Mouse (Mus musculus) heart, adult 2 months (tissue): ENCODE data around the gene 1500015O10Rik. TPM values are rescaled to one million over a fixed set of nuclear protein-coding genes. Genes with fewer than 3 reads are reported as not detected.

ENCODE experiments used
- DNase-seq, 2 experiments: peaks; one replicate each; pipeline ENCODE4 v3.0.0; 2021
- H3K27ac ChIP-seq: fragments of 200-600 bp; 2 replicates; pipeline ENCODE4 v1.8.1; 2022
- H3K27me3 ChIP-seq: fragments of 200-500 bp; 2 replicates; pipeline ENCODE4 v1.6.1; 2012; ENCODE audit warnings: mild to moderate bottlenecking, low read length, inconsistent platforms, mixed read lengths; ENCODE audit not compliant: control insufficient read depth, insufficient read depth
- H3K36me3 ChIP-seq: fragments of 200-500 bp; 2 replicates; pipeline ENCODE4 v1.6.1; 2012; ENCODE audit warnings: low read length, inconsistent platforms; ENCODE audit not compliant: control insufficient read depth, insufficient read depth
- H3K4me1 ChIP-seq: fragments of 200-500 bp; 2 replicates; pipeline ENCODE4 v1.6.1; 2011; ENCODE audit warnings: low read length; ENCODE audit not compliant: control insufficient read depth, insufficient read depth
- H3K4me3 ChIP-seq: fragments of 200-600 bp; 2 replicates; pipeline ENCODE4 v1.8.1; 2022
- H3K79me2 ChIP-seq: fragments of 200-500 bp; replicated peaks from 2 replicates; pipeline ENCODE4 v1.6.1; 2012; ENCODE audit warnings: mild to moderate bottlenecking, inconsistent platforms, low read length, moderate library complexity, mixed read lengths; ENCODE audit not compliant: control insufficient read depth, insufficient read depth
- H3K9ac ChIP-seq: fragments of 200-500 bp; 2 replicates; pipeline ENCODE4 v1.6.1; 2012; ENCODE audit warnings: low read depth, mild to moderate bottlenecking, control low read depth, inconsistent platforms, low read length, mixed read lengths
- CTCF ChIP-seq: fragments of 200-600 bp; IDR thresholded peaks from 2 replicates; pipeline ENCODE4 v1.8.1; 2022; ENCODE audit warnings: antibody characterized with exemption, mild to moderate bottlenecking, moderate library complexity
- EP300 ChIP-seq: fragments of 200-500 bp; IDR thresholded peaks from 2 replicates; pipeline ENCODE4 v1.6.1; 2011; ENCODE audit warnings: low read depth, low read length, control low read depth; ENCODE audit not compliant: insufficient read depth
- POLR2A ChIP-seq: fragments of 200-500 bp; IDR thresholded peaks from 2 replicates; pipeline ENCODE4 v1.6.1; 2011; ENCODE audit warnings: mild to moderate bottlenecking, low read depth, low read length, control low read depth; ENCODE audit not compliant: insufficient read depth
- WGBS: fragments of 180-500 bp; shearing (Covaris S2); methylation state at CpG from one replicate; pipeline ENCODE4 v1.1.7; 2018; 5-methylcytosine and 5-hydroxymethylcytosine counted together
- intact Hi-C: fragments of 180-260 bp; cut with DNase I; formaldehyde crosslinking; loops from one replicate; pipeline ENCODE4 v1.15.1; 2025
- polyA plus RNA-seq: library from polyadenylated mRNA; depleted of rRNA; stranded (reverse); fragments of >200 nt; gene quantifications from 2 replicates; pipeline ENCODE4 v1.2.3, GENCODE M21; 2012
- total RNA-seq, 2 experiments: library from RNA; stranded (reverse); gene quantifications; 2 replicates each; pipeline ENCODE4 v1.2.3; 2021

The 1500015O10Rik gene
- total and polyA plus RNA-seq, 3 experiments, result 1.9 to 4.2 (median 2.5) TPM

GRCm38 (mm10) chr1:43698577-43699000 lies 31.8 kb upstream of the 1500015O10Rik start:
- DNase-seq, result peak; percentile 37 to 71
- H3K79me2 ChIP-seq, result no peaks in the 10 kb centered on the region
- no peak overlapping the region for H3K9ac ChIP-seq
- H3K4me3 ChIP-seq, result no peak overlapping the region
- H3K36me3 ChIP-seq, result peaks cover 2% of the 10 kb centered on the region; the same call in 1 of the 2 replicates
- H3K4me1 ChIP-seq, result peaks cover 15% of the 10 kb centered on the region
- 6% methylated on average over 4 of the region's 4 CpGs for WGBS
- TF ChIP-seq CTCF (no peak), POLR2A (no peak), EP300 (no peak)
- peak overlapping the region; percentile 18; the same call in 1 of the 2 replicates for H3K27ac ChIP-seq
- H3K27me3 ChIP-seq, result no peaks in the 10 kb centered on the region
- intact Hi-C loops, result no loop called here

DNA sequence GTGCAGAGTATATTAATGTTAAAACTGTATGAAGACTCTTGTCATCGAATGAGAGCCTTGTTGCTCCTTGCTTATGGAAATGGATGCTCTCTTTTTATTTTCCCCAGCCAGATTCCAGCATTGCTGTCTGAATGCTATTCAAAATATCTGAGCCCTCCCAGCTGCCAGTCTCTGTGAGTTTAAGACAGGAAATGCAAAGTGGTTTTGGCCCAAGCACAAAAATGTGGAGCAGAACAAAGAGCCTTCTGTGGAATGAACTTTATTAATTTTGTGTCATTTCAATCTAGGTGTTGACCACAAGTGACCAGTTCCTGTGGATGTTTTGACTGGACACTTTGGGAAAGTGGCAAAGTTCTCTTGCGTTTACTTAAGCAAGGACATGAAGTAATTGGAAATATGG lies 15.6 kb upstream of the 1500015O10Rik start:
- H3K79me2 ChIP-seq, result no peaks in the 10 kb centered on the region
- no peaks in the 10 kb centered on the region for H3K27me3 ChIP-seq
- no peak for DNase-seq
- TF ChIP-seq POLR2A, result no peak
- no peak for TF ChIP-seq CTCF
- TF ChIP-seq EP300, result no peak
- intact Hi-C loops, result no loop called here
- no peaks in the 10 kb centered on the region for H3K36me3 ChIP-seq
- no peaks in the 10 kb centered on the region for H3K4me1 ChIP-seq
- H3K4me3 ChIP-seq, result no peak overlapping the region
- no peak overlapping the region for H3K9ac ChIP-seq
- 51% methylated on average over 2 of the region's 2 CpGs for WGBS
- H3K27ac ChIP-seq, result no peak overlapping the region

DNA sequence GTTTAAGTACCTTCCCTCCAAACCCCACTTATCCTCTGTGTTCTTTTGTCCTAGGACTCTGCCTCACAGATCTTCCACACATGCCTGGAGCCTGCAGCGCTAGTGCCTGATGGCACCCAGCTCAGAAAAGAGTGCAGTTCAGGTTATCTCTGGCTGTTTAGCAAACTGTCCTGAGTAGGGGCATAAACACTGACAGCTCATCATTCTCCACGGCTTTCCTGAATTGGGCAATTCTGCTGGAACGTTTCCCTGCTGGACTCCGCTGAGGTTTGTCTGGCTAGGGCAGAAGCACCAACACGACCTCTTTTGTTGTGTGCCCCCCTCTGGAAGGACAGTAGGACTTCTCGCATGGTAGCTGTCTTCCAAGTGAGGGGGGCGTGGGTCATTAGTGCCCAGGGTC lies 12.4 kb upstream of the 1500015O10Rik start:
- DNase-seq, result no peak
- H3K4me3 ChIP-seq, result no peak overlapping the region
- no peaks in the 10 kb centered on the region for H3K79me2 ChIP-seq
- WGBS, result 71% methylated on average over 7 of the region's 7 CpGs
- no peaks in the 10 kb centered on the region for H3K36me3 ChIP-seq
- TF ChIP-seq CTCF (no peak), EP300 (no peak)
- intact Hi-C loops, result no loop called here
- H3K27me3 ChIP-seq, result no peaks in the 10 kb centered on the region
- H3K27ac ChIP-seq, result no peak overlapping the region
- no peaks in the 10 kb centered on the region for H3K4me1 ChIP-seq
- H3K9ac ChIP-seq, result no peak overlapping the region

DNA sequence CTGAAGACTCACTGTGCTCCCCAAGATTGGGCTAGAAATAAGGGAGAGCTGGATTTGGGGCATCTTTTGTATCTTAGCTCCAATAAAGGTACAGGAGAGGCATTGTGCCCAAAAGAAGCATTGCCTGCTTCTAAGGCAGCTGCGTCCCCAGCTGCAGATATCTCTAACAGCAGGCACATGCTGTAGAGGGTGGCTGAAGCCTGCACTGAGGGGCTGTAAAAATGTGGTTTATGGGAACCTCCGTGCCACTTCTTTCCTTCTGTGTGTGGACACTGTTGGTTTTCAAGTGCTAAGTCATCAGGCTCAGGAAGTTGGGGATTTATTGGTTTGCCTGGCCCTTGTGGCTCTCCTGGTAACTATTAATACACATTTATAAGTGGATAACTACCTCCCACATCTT lies 11.6 kb upstream of the 1500015O10Rik start:
- intact Hi-C loops, result no loop called here
- Histone ChIP-seq H3K9ac (no peak overlapping the region), H3K27me3 (no peaks in the 10 kb centered on the region), H3K4me1 (no peaks in the 10 kb centered on the region), H3K27ac (no peak overlapping the region), H3K36me3 (no peaks in the 10 kb centered on the region), H3K79me2 (no peaks in the 10 kb centered on the region), H3K4me3 (no peak overlapping the region)
- DNase-seq, result no peak
- no peak for TF ChIP-seq POLR2A
- TF ChIP-seq EP300, result no peak
- no peak for TF ChIP-seq CTCF
- WGBS, result 78% methylated on average over 2 of the region's 2 CpGs

- TF ChIP-seq EP300, result no peak
- TF ChIP-seq CTCF, result no peak
- TF ChIP-seq POLR2A, result no peak
- 66% methylated on average over 1 of the region's 1 CpGs for WGBS
- Histone ChIP-seq H3K4me3 (no peak overlapping the region), H3K36me3 (no peaks in the 10 kb centered on the region), H3K4me1 (no peaks in the 10 kb centered on the region), H3K79me2 (no peaks in the 10 kb centered on the region), H3K9ac (no peak overlapping the region), H3K27me3 (no peaks in the 10 kb centered on the region), H3K27ac (no peak overlapping the region)
- DNase-seq, result no peak
- intact Hi-C loops, result no loop called here
Measured at GRCm38 (mm10) chr1:43722459-43722858, 7.9 kb upstream of the 1500015O10Rik start.

- WGBS, result 88% methylated on average over 4 of the region's 4 CpGs
- H3K79me2 ChIP-seq, result no peaks in the 10 kb centered on the region
Measured at GRCm38 (mm10) chr1:43732100-43732499, 1.7 kb downstream of the 1500015O10Rik start.

More at GRCm38 (mm10) chr1:43732100-43732499, 1.7 kb downstream of the 1500015O10Rik start:
- H3K4me3 ChIP-seq, result no peak overlapping the region
- intact Hi-C loops, result no loop called here
- no peak overlapping the region for H3K27ac ChIP-seq
- no peaks in the 10 kb centered on the region for H3K27me3 ChIP-seq
- no peaks in the 10 kb centered on the region; the same call in 1 of the 2 replicates for H3K4me1 ChIP-seq
- TF ChIP-seq CTCF (0 out of 2 replicates have a peak, but pooled peaks have one; percentile 13), EP300 (no peak)
- no peaks in the 10 kb centered on the region for H3K36me3 ChIP-seq
- DNase-seq, result no peak
- H3K9ac ChIP-seq, result no peak overlapping the region
